Mouse (Mus musculus) bone marrow, adult 2 months (tissue): ENCODE measurements around the gene Prpf4.

Experiments used
- CTCF ChIP-seq: fragments of 200-500 bp; IDR thresholded peaks from 2 replicates; pipeline ENCODE4 v1.5.1; 2011; ENCODE audit warnings: low read length, control low read depth; ENCODE audit not compliant: control insufficient read depth, insufficient read depth
- POLR2A ChIP-seq: fragments of 200-500 bp; IDR thresholded peaks from 2 replicates; pipeline ENCODE4 v1.6.1; 2011; ENCODE audit warnings: low read depth, mild to moderate bottlenecking, control low read depth, low read length, borderline replicate concordance; ENCODE audit not compliant: control insufficient read depth

DNA sequence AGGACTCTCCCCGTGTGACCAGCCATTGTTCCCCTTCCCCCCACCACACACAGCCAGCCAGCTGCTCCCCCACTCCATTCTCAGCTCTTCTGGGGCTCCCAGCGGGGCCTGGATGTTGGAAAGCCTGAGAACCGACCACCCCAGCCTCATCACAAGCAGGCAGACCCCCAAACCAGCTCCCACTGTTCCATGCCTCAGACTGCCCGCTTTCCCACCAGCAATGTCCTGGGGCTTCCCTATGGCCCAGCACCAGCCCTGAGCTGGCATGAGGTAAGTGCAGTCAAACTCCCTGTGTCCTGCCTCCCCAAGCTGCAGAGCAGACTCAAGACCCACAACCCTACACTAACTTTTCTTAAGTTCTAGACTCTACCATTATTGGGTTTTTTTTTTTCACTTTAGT, 2.5 kb upstream of the Prpf4 start:
- TF ChIP-seq CTCF (no peak), POLR2A (no peak)
